Mouse (Mus musculus) limb, embryonic 13.5 days (tissue): Measurements from ENCODE around the gene Gm9817. TPM values are rescaled to one million over a fixed set of nuclear protein-coding genes. Genes with fewer than 3 reads are reported as not detected.

Experiments
- ATAC-seq: fragments of 200-750 bp; cut with Nextera tagmentation; 2 replicates; pipeline ENCODE4 v1.8.0; 2017; ENCODE audit warnings: low read depth, moderate number of reproducible peaks, moderate TSS enrichment; ENCODE audit not compliant: low FRiP score
- H3K27ac ChIP-seq: fragments of 300-500 bp; sonication (generic); 2 replicates; pipeline ENCODE4 v1.5.1; 2015; ENCODE audit warnings: inconsistent platforms, mild to moderate bottlenecking, moderate library complexity
- H3K27me3 ChIP-seq: fragments of 300-500 bp; sonication (generic); 2 replicates; pipeline ENCODE4 v1.6.1; 2015; ENCODE audit warnings: mild to moderate bottlenecking, inconsistent platforms
- H3K36me3 ChIP-seq: fragments of 300-500 bp; sonication (generic); 2 replicates; pipeline ENCODE4 v1.6.1; 2015; ENCODE audit warnings: inconsistent platforms, mild to moderate bottlenecking, moderate library complexity
- H3K4me1 ChIP-seq: fragments of 300-500 bp; sonication (generic); 2 replicates; pipeline ENCODE4 v1.6.1; 2015; ENCODE audit warnings: inconsistent platforms
- H3K4me2 ChIP-seq: fragments of 300-500 bp; sonication (generic); replicated peaks from 2 replicates; pipeline ENCODE4 v1.6.1; 2015; ENCODE audit warnings: inconsistent platforms, mild to moderate bottlenecking, moderate library complexity
- H3K4me3 ChIP-seq: fragments of 300-500 bp; sonication (generic); 2 replicates; pipeline ENCODE4 v1.5.1; 2015; ENCODE audit warnings: moderate library complexity, mild to moderate bottlenecking, inconsistent platforms
- H3K9ac ChIP-seq: fragments of 300-500 bp; sonication (generic); 2 replicates; pipeline ENCODE4 v1.6.1; 2015; ENCODE audit warnings: mild to moderate bottlenecking, inconsistent platforms
- H3K9me3 ChIP-seq: fragments of 300-500 bp; sonication (generic); 2 replicates; pipeline ENCODE4 v1.6.1; 2016; ENCODE audit warnings: inconsistent platforms
- WGBS: fragments of 180-500 bp; shearing (Covaris S2); methylation state at CpG from one replicate; pipeline ENCODE4 v1.1.7; 2015; 5-methylcytosine and 5-hydroxymethylcytosine counted together
- polyA plus RNA-seq: library from polyadenylated mRNA; unstranded; fragments of >200 nt; fragmentation: Nextera tagmentation; extraction: Ambion mirVana; gene quantifications from 2 replicates; pipeline ENCODE4 v1.2.1, GENCODE M21; 2015

Gm9817 gene
- polyA plus RNA-seq, 1 experiment from 2014 or later: not detected

DNA sequence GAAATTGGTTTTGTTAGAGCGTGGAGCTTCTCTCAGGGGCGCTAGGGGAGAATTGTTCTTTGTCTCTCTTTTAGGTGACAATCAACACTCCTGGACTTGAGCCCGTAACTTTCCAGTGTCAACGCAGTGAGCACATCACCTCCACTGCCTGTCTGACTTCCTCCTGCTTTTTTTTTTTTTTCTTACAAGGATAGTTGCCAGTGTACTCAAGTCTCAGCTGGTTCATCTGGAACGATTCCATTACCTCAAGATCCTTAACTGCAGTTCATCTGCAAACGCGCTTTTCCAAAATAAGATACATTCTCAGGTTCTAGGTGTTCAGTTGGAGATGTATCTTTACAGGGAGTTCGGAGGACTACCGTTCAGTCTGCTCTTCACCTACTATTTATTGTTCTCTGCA is 16.5 kb downstream of the Gm9817 start:
- ATAC-seq: no peak
- no peaks in the 10 kb centered on the region for H3K9me3 ChIP-seq
- peaks cover 3% of the 10 kb centered on the region for H3K4me1 ChIP-seq
- no peaks in the 10 kb centered on the region for H3K36me3 ChIP-seq
- no peak overlapping the region for H3K4me3 ChIP-seq
- H3K9ac ChIP-seq: no peak overlapping the region
- H3K4me2 ChIP-seq: no peak overlapping the region
- no peak overlapping the region for H3K27ac ChIP-seq
- 90% methylated on average over 9 of the region's 9 CpGs for WGBS
- peaks cover 6% of the 10 kb centered on the region for H3K27me3 ChIP-seq

DNA sequence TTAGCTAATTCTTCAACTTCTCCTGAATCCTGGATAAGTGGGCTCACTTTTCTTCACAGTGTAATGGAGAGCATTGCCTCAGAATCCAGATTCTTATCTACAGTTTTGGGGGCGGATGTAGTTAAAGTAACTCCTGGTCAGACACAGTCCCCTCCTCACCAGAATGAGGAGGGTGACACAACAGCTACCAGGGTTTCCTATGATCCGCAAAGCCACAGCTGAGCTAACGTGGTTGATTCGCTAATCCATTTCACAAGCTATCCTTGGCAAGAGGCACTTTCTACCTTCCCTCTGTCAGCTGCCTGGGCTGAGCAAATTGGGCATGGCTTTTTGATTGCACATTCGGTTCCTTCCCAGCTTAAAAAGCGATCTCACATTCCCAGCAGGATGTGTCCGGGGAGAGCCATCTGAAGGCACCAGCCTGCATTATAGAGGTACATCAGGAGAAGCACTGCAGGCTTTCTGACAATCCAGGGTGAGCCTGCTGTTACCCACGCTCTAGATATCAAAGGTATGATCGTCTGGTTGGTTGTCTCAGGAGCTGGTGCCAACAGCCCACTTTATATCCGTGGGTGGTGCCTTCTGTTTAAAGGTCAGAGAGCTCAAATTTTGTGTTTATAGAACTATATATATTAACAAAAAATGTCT is 21.2 kb downstream of the Gm9817 start:
- no peaks in the 10 kb centered on the region for H3K9me3 ChIP-seq
- 68% methylated on average over 10 of the region's 10 CpGs for WGBS
- H3K4me3 ChIP-seq: no peak overlapping the region
- no peak overlapping the region for H3K27ac ChIP-seq
- H3K27me3 ChIP-seq: peaks cover 2% of the 10 kb centered on the region; the same call in 1 of the 2 replicates
- H3K9ac ChIP-seq: no peak overlapping the region
- no peak overlapping the region for H3K4me2 ChIP-seq
- H3K4me1 ChIP-seq: peaks cover 6% of the 10 kb centered on the region; the same call in 1 of the 2 replicates
- no peak for ATAC-seq
- no peaks in the 10 kb centered on the region for H3K36me3 ChIP-seq

GRCm38 (mm10) chr13:45106480-45106879 is 28.0 kb downstream of the Gm9817 start:
- no peaks in the 10 kb centered on the region for H3K36me3 ChIP-seq

DNA sequence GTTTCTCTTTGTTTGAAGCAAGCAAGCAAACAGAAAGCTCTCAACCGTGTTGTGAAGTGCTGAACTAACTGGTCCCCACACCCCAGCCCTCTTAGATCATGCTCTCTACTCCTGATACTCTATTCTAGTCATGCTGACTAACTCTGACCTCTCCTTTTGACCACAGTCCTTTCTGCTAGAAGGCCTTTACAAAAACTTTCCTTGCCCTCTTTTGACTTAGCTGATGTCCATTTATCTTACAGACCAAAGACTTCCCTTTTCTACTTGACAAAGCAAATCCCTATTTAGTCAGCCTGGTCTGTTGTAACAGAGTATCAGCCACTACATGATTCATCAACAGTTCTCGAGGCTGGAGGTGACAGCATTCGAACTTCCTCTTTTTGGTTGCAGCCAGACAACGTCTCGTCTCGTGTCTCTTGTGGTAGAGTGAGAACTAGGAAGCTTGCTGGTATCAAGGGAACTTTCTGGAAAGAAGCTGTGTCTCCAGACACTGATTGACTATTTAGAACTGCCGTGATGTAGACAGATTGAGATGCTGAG is 30.4 kb downstream of the Gm9817 start:
- Histone ChIP-seq H3K36me3 (no peaks in the 10 kb centered on the region), H3K27me3 (peaks cover 4% of the 10 kb centered on the region; the same call in 1 of the 2 replicates), H3K4me1 (no peaks in the 10 kb centered on the region), H3K4me2 (no peak overlapping the region), H3K9ac (no peak overlapping the region), H3K9me3 (no peaks in the 10 kb centered on the region), H3K4me3 (no peak overlapping the region), H3K27ac (no peak overlapping the region)
- no peak for ATAC-seq
- WGBS: 76% methylated on average over 7 of the region's 7 CpGs

More at GRCm38 (mm10) chr13:45106480-45106879, 28.0 kb downstream of the Gm9817 start:
- H3K4me3 ChIP-seq: no peak overlapping the region
- no peak overlapping the region for H3K9ac ChIP-seq
- H3K4me1 ChIP-seq: no peaks in the 10 kb centered on the region
- H3K9me3 ChIP-seq: no peaks in the 10 kb centered on the region
- no peak for ATAC-seq
- 20% methylated on average over 3 of the region's 3 CpGs for WGBS
- H3K4me2 ChIP-seq: no peak overlapping the region
- no peak overlapping the region for H3K27ac ChIP-seq
- H3K27me3 ChIP-seq: peaks cover 4% of the 10 kb centered on the region; the same call in 1 of the 2 replicates

GRCm38 (mm10) chr13:45118375-45118774 is 39.9 kb downstream of the Gm9817 start:
- Histone ChIP-seq H3K4me3 (no peak overlapping the region), H3K36me3 (no peaks in the 10 kb centered on the region), H3K27me3 (no peaks in the 10 kb centered on the region), H3K27ac (no peak overlapping the region), H3K9ac (no peak overlapping the region), H3K4me2 (no peak overlapping the region), H3K9me3 (no peaks in the 10 kb centered on the region), H3K4me1 (no peaks in the 10 kb centered on the region)
- WGBS: 86% methylated on average over 5 of the region's 5 CpGs
- ATAC-seq: no peak

DNA sequence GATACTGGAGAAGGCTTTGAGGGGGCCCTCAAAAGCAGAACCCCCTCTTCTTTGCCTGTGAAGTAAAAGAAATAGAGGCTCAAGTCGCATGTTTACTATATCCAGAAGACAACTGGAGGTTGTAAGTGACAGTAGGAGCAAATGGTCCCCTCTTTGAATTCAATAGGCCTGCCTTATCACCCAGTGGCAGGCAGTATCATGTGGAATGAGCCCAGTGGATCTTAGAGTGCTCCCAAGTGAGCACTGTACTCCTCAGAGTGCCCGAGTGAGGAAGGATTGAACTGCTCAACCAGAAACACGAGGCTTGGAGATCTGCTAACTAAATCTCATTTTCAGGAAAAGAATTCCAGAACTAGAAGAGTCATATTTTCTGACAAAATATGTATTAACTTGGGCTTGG is 40.3 kb downstream of the Gm9817 start:
- no peaks in the 10 kb centered on the region for H3K36me3 ChIP-seq
- no peaks in the 10 kb centered on the region for H3K4me1 ChIP-seq
- no peaks in the 10 kb centered on the region for H3K27me3 ChIP-seq
- no peak overlapping the region for H3K9ac ChIP-seq
- H3K4me2 ChIP-seq: no peak overlapping the region
- no peak overlapping the region for H3K27ac ChIP-seq
- H3K4me3 ChIP-seq: no peak overlapping the region
- no peak for ATAC-seq
- no peaks in the 10 kb centered on the region for H3K9me3 ChIP-seq
- 67% methylated on average over 3 of the region's 3 CpGs for WGBS

Other genes with a start within 250 kb of the Gm9817 start
- 75.8 and 77.2 TPM in 2 replicates for gene Dtnbp1, start 76.5 kb upstream of the Gm9817 start, polyA plus RNA-seq